Mouse (Mus musculus) midbrain, postnatal 0 days (tissue): ENCODE data around the gene Npas2. TPM values are rescaled to one million over a fixed set of nuclear protein-coding genes. Genes with fewer than 3 reads are reported as not detected.

Experiments
- ATAC-seq: fragments of 200-750 bp; cut with Nextera tagmentation; 2 replicates; pipeline ENCODE4 v1.8.0; 2017; ENCODE audit warnings: moderate number of reproducible peaks, mild to moderate bottlenecking, moderate TSS enrichment, moderate library complexity; ENCODE audit not compliant: low FRiP score
- DNase-seq: peaks from one replicate; pipeline ENCODE4 v3.0.0-alpha.2; 2015; ENCODE audit warnings: low spot score
- H3K27ac ChIP-seq: fragments of 300-500 bp; sonication (generic); 2 replicates; pipeline ENCODE4 v1.5.1; 2014; ENCODE audit warnings: low read depth, mild to moderate bottlenecking, low read length, mixed read lengths
- H3K27me3 ChIP-seq: fragments of 300-500 bp; sonication (generic); 2 replicates; pipeline ENCODE4 v1.6.1; 2014; ENCODE audit warnings: low read length, control low read depth, mixed read lengths; ENCODE audit not compliant: insufficient read depth
- H3K36me3 ChIP-seq: fragments of 300-500 bp; sonication (generic); 2 replicates; pipeline ENCODE4 v1.6.1; 2014; ENCODE audit warnings: low read length, control low read depth, mixed read lengths; ENCODE audit not compliant: insufficient read depth
- H3K4me1 ChIP-seq: fragments of 300-500 bp; sonication (generic); 2 replicates; pipeline ENCODE4 v1.6.1; 2014; ENCODE audit warnings: mild to moderate bottlenecking, control low read depth, antibody characterized with exemption, low read length, mixed read lengths; ENCODE audit not compliant: insufficient read depth
- H3K4me2 ChIP-seq: fragments of 300-500 bp; sonication (generic); 2 replicates; pipeline ENCODE4 v1.6.1; 2014; ENCODE audit warnings: low read depth, mild to moderate bottlenecking, low read length, mixed read lengths; ENCODE audit not compliant: poor library complexity, severe bottlenecking
- H3K4me3 ChIP-seq: fragments of 300-500 bp; sonication (generic); 2 replicates; pipeline ENCODE4 v1.5.1; 2014; ENCODE audit warnings: low read depth, mild to moderate bottlenecking, low read length, moderate library complexity
- H3K9ac ChIP-seq: fragments of 300-500 bp; sonication (generic); replicated peaks from 2 replicates; pipeline ENCODE4 v1.6.1; 2014; ENCODE audit warnings: mild to moderate bottlenecking, low read length, moderate library complexity, mixed read lengths; ENCODE audit not compliant: poor library complexity, severe bottlenecking
- H3K9me3 ChIP-seq: fragments of 300-500 bp; sonication (generic); 2 replicates; pipeline ENCODE4 v1.6.1; 2016; ENCODE audit warnings: low read length, control low read depth
- CTCF ChIP-seq: IDR thresholded peaks from 2 replicates; pipeline ENCODE4 v1.5.1; 2016; ENCODE audit warnings: antibody characterized with exemption, mild to moderate bottlenecking
- WGBS: fragments of 180-500 bp; shearing (Covaris S2); extraction: QIAGEN DNeasy Blood & Tissue Kit; methylation state at CpG from one replicate; pipeline ENCODE4 v1.1.7; 2014; 5-methylcytosine and 5-hydroxymethylcytosine counted together
- polyA plus RNA-seq: library from polyadenylated mRNA; unstranded; fragments of >200 nt; fragmentation: Nextera tagmentation; extraction: Ambion mirVana; gene quantifications from 2 replicates; pipeline ENCODE4 v1.2.1, GENCODE M21; 2015
- total RNA-seq: library from RNA; depleted of rRNA; stranded (reverse); fragments of >200 nt; gene quantifications from 2 replicates; pipeline ENCODE4 v1.2.3, GENCODE M21; 2014

Gene Npas2
- total and polyA plus RNA-seq, 2 experiments from 2014 or later, result 1.2 to 1.5 TPM

GRCm38 (mm10) chr1:39335561-39336196 lies 142.1 kb downstream of the Npas2 start:
- ATAC-seq (no peak), DNase-seq (no peak)
- Histone ChIP-seq H3K9ac (no peak overlapping the region), H3K4me2 (no peak overlapping the region), H3K4me1 (no peaks in the 10 kb centered on the region), H3K9me3 (no peaks in the 10 kb centered on the region), H3K4me3 (no peak overlapping the region), H3K27ac (no peak overlapping the region), H3K36me3 (no peaks in the 10 kb centered on the region), H3K27me3 (no peaks in the 10 kb centered on the region)
- no peak for TF ChIP-seq CTCF
- 32% methylated on average over 15 of the region's 15 CpGs for WGBS

- Histone ChIP-seq H3K4me2 (no peak overlapping the region), H3K9me3 (no peaks in the 10 kb centered on the region), H3K4me1 (no peaks in the 10 kb centered on the region), H3K27ac (no peak overlapping the region), H3K4me3 (no peak overlapping the region), H3K36me3 (no peaks in the 10 kb centered on the region), H3K27me3 (no peaks in the 10 kb centered on the region), H3K9ac (no peak overlapping the region)
- 75% methylated on average over 8 of the region's 8 CpGs for WGBS
- DNase-seq, result no peak
- TF ChIP-seq CTCF, result no peak
- no peak for ATAC-seq
Observed at GRCm38 (mm10) chr1:39336788-39337187, 143.3 kb downstream of the Npas2 start.

GRCm38 (mm10) chr1:39338831-39339230 lies 145.3 kb downstream of the Npas2 start:
- Histone ChIP-seq H3K4me3 (no peak overlapping the region), H3K27me3 (no peaks in the 10 kb centered on the region), H3K4me2 (no peak overlapping the region), H3K9me3 (no peaks in the 10 kb centered on the region), H3K4me1 (no peaks in the 10 kb centered on the region), H3K36me3 (no peaks in the 10 kb centered on the region), H3K27ac (no peak overlapping the region), H3K9ac (no peak overlapping the region)
- 84% methylated on average over 10 of the region's 10 CpGs for WGBS
- DNase-seq (no peak), ATAC-seq (no peak)
- no peak for TF ChIP-seq CTCF

GRCm38 (mm10) chr1:39339455-39339854 lies 145.9 kb downstream of the Npas2 start:
- 53% methylated on average over 5 of the region's 5 CpGs for WGBS
- Histone ChIP-seq H3K27me3 (no peaks in the 10 kb centered on the region), H3K36me3 (no peaks in the 10 kb centered on the region), H3K27ac (no peak overlapping the region), H3K4me1 (no peaks in the 10 kb centered on the region), H3K4me2 (no peak overlapping the region), H3K9me3 (no peaks in the 10 kb centered on the region), H3K9ac (no peak overlapping the region), H3K4me3 (no peak overlapping the region)
- TF ChIP-seq CTCF, result no peak
- DNase-seq (no peak), ATAC-seq (no peak)

DNA sequence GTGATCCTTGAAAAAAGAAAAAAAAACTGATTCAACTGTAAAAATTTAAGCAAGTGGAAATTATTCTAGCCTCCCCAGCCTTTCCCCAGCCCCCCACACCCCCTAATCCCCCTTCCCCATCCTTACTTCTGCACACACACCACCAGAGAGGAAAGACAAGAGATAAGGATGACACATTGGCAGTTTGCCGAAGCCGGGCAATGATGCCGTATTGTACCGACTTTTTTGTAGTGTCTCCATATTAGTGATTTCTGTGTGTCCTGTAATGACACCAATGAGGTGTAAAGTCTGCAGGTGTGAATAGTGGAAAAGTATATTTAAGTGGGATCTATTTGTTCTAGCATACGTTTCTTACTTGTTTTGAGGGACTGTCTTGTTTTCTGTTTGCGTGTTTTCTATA lies 146.6 kb downstream of the Npas2 start:
- Histone ChIP-seq H3K27me3 (no peaks in the 10 kb centered on the region), H3K4me3 (no peak overlapping the region), H3K4me2 (no peak overlapping the region), H3K9ac (no peak overlapping the region), H3K9me3 (no peaks in the 10 kb centered on the region), H3K36me3 (no peaks in the 10 kb centered on the region), H3K4me1 (no peaks in the 10 kb centered on the region), H3K27ac (no peak overlapping the region)
- no peak for TF ChIP-seq CTCF
- WGBS, result 84% methylated on average over 6 of the region's 6 CpGs
- ATAC-seq, result no peak
- DNase-seq, result no peak

GRCm38 (mm10) chr1:39340647-39341046 lies 147.1 kb downstream of the Npas2 start:
- Histone ChIP-seq H3K9ac (no peak overlapping the region), H3K9me3 (no peaks in the 10 kb centered on the region), H3K36me3 (no peaks in the 10 kb centered on the region), H3K27me3 (no peaks in the 10 kb centered on the region), H3K27ac (no peak overlapping the region), H3K4me1 (no peaks in the 10 kb centered on the region), H3K4me2 (no peak overlapping the region), H3K4me3 (no peak overlapping the region)
- DNase-seq, result peak; percentile 78
- peak; percentile 62 for ATAC-seq
- peak; percentile 87 for TF ChIP-seq CTCF
- WGBS, result 21% methylated on average over 8 of the region's 8 CpGs
